Mouse (Mus musculus): ENCODE results near the gene Fam184a. TPM values are rescaled to one million over a fixed set of nuclear protein-coding genes. Genes with fewer than 3 reads are reported as not detected.

The Fam184a gene
- polyA plus RNA-seq, 1 experiment: not detected

GRCm38 (mm10) chr10:53596677-53597120 lies 154.2 kb downstream of the Fam184a start, which contains the start of gene Asf1a:
Asf1a (plus strand) TSS chr10:53596757.
- peak within 1 kb of the TSS; percentile 91 for H3K4me2 ChIP-seq (ENCODE audit: low read depth)
- H3K79me2 ChIP-seq (ENCODE audit: control insufficient read depth, insufficient read depth): peaks cover 41% of the 10 kb centered on the region
- TF ChIP-seq POLR2AphosphoS2 (IDR thresholded peaks at IDR 0.05; ENCODE audit: insufficient read length, low read depth) (peak; percentile 52), MYOD1 (IDR thresholded peaks at IDR 0.05; ENCODE audit: control insufficient read depth in 1 of 3, insufficient read length in 2 of 3, low read depth in 2 of 3) (peak in 1 of 3 experiments; percentile 1), E2F4 (IDR thresholded peaks at IDR 0.05; ENCODE audit: insufficient read depth) (no peak), POLR2A (IDR thresholded peaks at IDR 0.05; ENCODE audit: insufficient read length, low read depth) (peak; percentile 62), MYOG (IDR thresholded peaks at IDR 0.05; ENCODE audit: control insufficient read depth in 1 of 3, insufficient read depth in 1 of 3, insufficient read length in 2 of 3, low read depth in 2 of 3) (peak in 1 of 3 experiments; percentile 27), USF1 (IDR thresholded peaks at IDR 0.05; ENCODE audit: low read depth) (no peak)
- H3K4me3 ChIP-seq: peak within 1 kb of the TSS; percentile 50
- peak within 1 kb of the TSS; percentile 45 for H3ac ChIP-seq (ENCODE audit: control insufficient read depth, insufficient read length)
- peaks cover 3% of the 10 kb centered on the region for H3K36me3 ChIP-seq (ENCODE audit: control insufficient read depth, insufficient read depth)
- H3K27me3 ChIP-seq (ENCODE audit: control insufficient read depth, insufficient read depth, insufficient read length): no peaks in the 10 kb centered on the region

GRCm38 (mm10) chr10:53595744-53596676 lies 154.9 kb downstream of the Fam184a start:
- H3K4me3 ChIP-seq: peak overlapping the region; percentile 50
- H3K36me3 ChIP-seq (ENCODE audit: control insufficient read depth, insufficient read depth): no peaks in the 10 kb centered on the region
- peak overlapping the region; percentile 45 for H3ac ChIP-seq (ENCODE audit: control insufficient read depth, insufficient read length)
- no peak for TF ChIP-seq MYOG (IDR thresholded peaks at IDR 0.05; ENCODE audit: control insufficient read depth in 1 of 3, insufficient read depth in 1 of 3, insufficient read length in 2 of 3, low read depth in 2 of 3)
- no peak for TF ChIP-seq MYOD1 (IDR thresholded peaks at IDR 0.05; ENCODE audit: control insufficient read depth in 1 of 3, insufficient read length in 2 of 3, low read depth in 2 of 3)
- TF ChIP-seq CEBPB (IDR thresholded peaks at IDR 0.05; ENCODE audit: insufficient read depth, poor library complexity, severe bottlenecking): no peak
- TF ChIP-seq TCF3 (IDR thresholded peaks at IDR 0.05; ENCODE audit: insufficient read length, low read depth): no peak
- TF ChIP-seq SRF (IDR thresholded peaks at IDR 0.05; ENCODE audit: control insufficient read depth, insufficient read length, low read depth): no peak
- TF ChIP-seq MAX (IDR thresholded peaks at IDR 0.05; ENCODE audit: low read depth): no peak
- TF ChIP-seq TCF12 (IDR thresholded peaks at IDR 0.05; ENCODE audit: insufficient read depth, poor library complexity, severe bottlenecking): no peak
- TF ChIP-seq USF1 (IDR thresholded peaks at IDR 0.05; ENCODE audit: low read depth): no peak
- peak; percentile 49 for TF ChIP-seq POLR2A (IDR thresholded peaks at IDR 0.05; ENCODE audit: insufficient read length, low read depth)
- peak overlapping the region; percentile 91 for H3K4me2 ChIP-seq (ENCODE audit: low read depth)
- H3K27me3 ChIP-seq (ENCODE audit: control insufficient read depth, insufficient read depth, insufficient read length): no peaks in the 10 kb centered on the region
- H3K79me2 ChIP-seq (ENCODE audit: control insufficient read depth, insufficient read depth): peaks cover 34% of the 10 kb centered on the region

GRCm38 (mm10) chr10:53585777-53586176 lies 165.1 kb downstream of the Fam184a start:
- no peak overlapping the region for H3ac ChIP-seq (ENCODE audit: control insufficient read depth, insufficient read length)
- no peak for TF ChIP-seq MYOG (IDR thresholded peaks at IDR 0.05; ENCODE audit: control insufficient read depth in 1 of 3, insufficient read depth in 1 of 3, insufficient read length in 2 of 3, low read depth in 2 of 3)
- no peak for TF ChIP-seq MAX (IDR thresholded peaks at IDR 0.05; ENCODE audit: low read depth)
- no peak for TF ChIP-seq CEBPB (IDR thresholded peaks at IDR 0.05; ENCODE audit: insufficient read depth, poor library complexity, severe bottlenecking)
- no peak for TF ChIP-seq E2F4 (IDR thresholded peaks at IDR 0.05; ENCODE audit: insufficient read depth)
- no peak for TF ChIP-seq TCF12 (IDR thresholded peaks at IDR 0.05; ENCODE audit: insufficient read depth, poor library complexity, severe bottlenecking)
- TF ChIP-seq TCF3 (IDR thresholded peaks at IDR 0.05; ENCODE audit: insufficient read length, low read depth): no peak
- TF ChIP-seq POLR2A (IDR thresholded peaks at IDR 0.05; ENCODE audit: insufficient read length, low read depth): no peak
- no peaks in the 10 kb centered on the region for H3K79me2 ChIP-seq (ENCODE audit: control insufficient read depth, insufficient read depth)
- H3K36me3 ChIP-seq (ENCODE audit: control insufficient read depth, insufficient read depth): no peaks in the 10 kb centered on the region
- no peak overlapping the region for H3K4me2 ChIP-seq (ENCODE audit: low read depth)
- H3K4me3 ChIP-seq: no peak overlapping the region
- H3K27me3 ChIP-seq (ENCODE audit: control insufficient read depth, insufficient read depth, insufficient read length): no peaks in the 10 kb centered on the region

Other genes starting within 250 kb of the Fam184a start
- 14.2 TPM for gene Asf1a, start 154.4 kb downstream of the Fam184a start, polyA plus RNA-seq (2012; fragmentation: generic; extraction: Trizol)
- 3.0 TPM for gene Mcm9, start 120.7 kb downstream of the Fam184a start, polyA plus RNA-seq (2012; fragmentation: generic; extraction: Trizol)